Mouse (Mus musculus): ENCODE results near the gene Arf3. TPM values are rescaled to one million over a fixed set of nuclear protein-coding genes. Genes with fewer than 3 reads are reported as not detected.

Arf3 gene
- polyA plus RNA-seq, 2 experiments = 6.6 to 16.4 TPM

- Histone ChIP-seq H3K27me3 (ENCODE audit: control insufficient read depth, insufficient read depth, low read length) (peaks cover 62% of the 10 kb centered on the region), H3K27ac (no peak overlapping the region), H3K36me3 (replicated peaks; ENCODE audit: control insufficient read depth, insufficient read depth, low read depth) (no peaks in the 10 kb centered on the region), H3K4me2 (ENCODE audit: low read depth) (peak overlapping the region; percentile 66), H3K9me3 (ENCODE audit: control insufficient read depth, low read length) (no peaks in the 10 kb centered on the region), H3K4me1 (replicated peaks; ENCODE audit: control insufficient read depth in 2 of 2, insufficient read depth in 2 of 2, low read length in 1 of 2) (peaks cover 0 to 2% of the 10 kb centered on the region in 2 experiments; a peak in 2 of 4 replicates), H3K4me3 (ENCODE audit: insufficient read depth in 1 of 2, low read depth in 2 of 2, low read length in 2 of 2) (peak overlapping the region; percentile 34 to 40; a peak in 3 of 4 replicates), H3K9ac (replicated peaks) (no peak overlapping the region)
- DNase-seq (ENCODE audit: low read depth in 3 of 3, low spot score in 3 of 3) = no peak
- TF ChIP-seq EP300 (IDR thresholded peaks at IDR 0.05; ENCODE audit: low read depth) (no peak), CTCF (IDR thresholded peaks at IDR 0.05; ENCODE audit: low read depth) (no peak)
- ATAC-seq (ENCODE audit: insufficient read depth) = no peak
- WGBS (ENCODE audit: insufficient replicate concordance) = 2% methylated on average over 36 of the region's 36 CpGs
These were observed 9.6 kb upstream of the Arf3 start for GRCm38 (mm10) chr15:98772511-98773211.

- peaks cover 55% of the 10 kb centered on the region for H3K27me3 ChIP-seq (ENCODE audit: control insufficient read depth, insufficient read depth, low read length)
- H3K27ac ChIP-seq = no peak overlapping the region
- ATAC-seq (ENCODE audit: insufficient read depth) (no peak), DNase-seq (ENCODE audit: low read depth in 3 of 3, low spot score in 3 of 3) (no peak)
- peak overlapping the region in 1 of 2 experiments; percentile 40; a peak in 1 of 4 replicates for H3K4me3 ChIP-seq (ENCODE audit: insufficient read depth in 1 of 2, low read depth in 2 of 2, low read length in 2 of 2)
- peak overlapping the region; percentile 66 for H3K4me2 ChIP-seq (ENCODE audit: low read depth)
- peaks cover 0 to 2% of the 10 kb centered on the region in 2 experiments; a peak in 2 of 4 replicates for H3K4me1 ChIP-seq (replicated peaks; ENCODE audit: control insufficient read depth in 2 of 2, insufficient read depth in 2 of 2, low read length in 1 of 2)
- H3K9me3 ChIP-seq (ENCODE audit: control insufficient read depth, low read length) = no peaks in the 10 kb centered on the region
- H3K9ac ChIP-seq (replicated peaks) = no peak overlapping the region
- no peaks in the 10 kb centered on the region for H3K36me3 ChIP-seq (replicated peaks; ENCODE audit: control insufficient read depth, insufficient read depth, low read depth)
- TF ChIP-seq CTCF (IDR thresholded peaks at IDR 0.05; ENCODE audit: low read depth) (no peak), EP300 (IDR thresholded peaks at IDR 0.05; ENCODE audit: low read depth) (no peak)
- WGBS (ENCODE audit: insufficient replicate concordance) = 4% methylated on average over 12 of the region's 12 CpGs
These were observed 8.9 kb upstream of the Arf3 start for GRCm38 (mm10) chr15:98771813-98772425.

- no peak overlapping the region for H3K27ac ChIP-seq
- 45% methylated on average over 5 of the region's 5 CpGs for WGBS (ENCODE audit: insufficient replicate concordance)
- H3K9me3 ChIP-seq (ENCODE audit: control insufficient read depth, low read length) = no peaks in the 10 kb centered on the region
- TF ChIP-seq CTCF (IDR thresholded peaks at IDR 0.05; ENCODE audit: low read depth) (no peak), EP300 (IDR thresholded peaks at IDR 0.05; ENCODE audit: low read depth) (no peak)
- H3K4me2 ChIP-seq (ENCODE audit: low read depth) = no peak overlapping the region
- H3K9ac ChIP-seq (replicated peaks) = no peak overlapping the region
- no peak for DNase-seq (ENCODE audit: low read depth in 3 of 3, low spot score in 3 of 3)
- H3K36me3 ChIP-seq (replicated peaks; ENCODE audit: control insufficient read depth, insufficient read depth, low read depth) = no peaks in the 10 kb centered on the region
- no peak overlapping the region for H3K4me3 ChIP-seq (ENCODE audit: insufficient read depth in 1 of 2, low read depth in 2 of 2, low read length in 2 of 2)
- H3K27me3 ChIP-seq (ENCODE audit: control insufficient read depth, insufficient read depth, low read length) = peaks cover 23% of the 10 kb centered on the region
- H3K4me1 ChIP-seq (replicated peaks; ENCODE audit: control insufficient read depth in 2 of 2, insufficient read depth in 2 of 2, low read length in 1 of 2) = peaks cover 0 to 2% of the 10 kb centered on the region in 2 experiments; a peak in 2 of 4 replicates
- no peak for ATAC-seq (ENCODE audit: insufficient read depth)
These were observed 5.2 kb upstream of the Arf3 start for GRCm38 (mm10) chr15:98768259-98768658.

- Histone ChIP-seq H3K9me3 (ENCODE audit: control insufficient read depth, low read length) (no peaks in the 10 kb centered on the region), H3K36me3 (replicated peaks; ENCODE audit: control insufficient read depth, insufficient read depth, low read depth) (no peaks in the 10 kb centered on the region), H3K4me1 (replicated peaks; ENCODE audit: control insufficient read depth in 2 of 2, insufficient read depth in 2 of 2, low read length in 1 of 2) (peaks cover 0 to 6% of the 10 kb centered on the region in 2 experiments; a peak in 3 of 4 replicates), H3K27me3 (ENCODE audit: control insufficient read depth, insufficient read depth, low read length) (peaks cover 5% of the 10 kb centered on the region), H3K27ac (no peak overlapping the region), H3K4me2 (ENCODE audit: low read depth) (no peak overlapping the region), H3K9ac (replicated peaks) (no peak overlapping the region), H3K4me3 (ENCODE audit: insufficient read depth in 1 of 2, low read depth in 2 of 2, low read length in 2 of 2) (no peak overlapping the region)
- 53% methylated on average over 4 of the region's 4 CpGs for WGBS (ENCODE audit: insufficient replicate concordance)
- ATAC-seq (ENCODE audit: insufficient read depth) (no peak), DNase-seq (ENCODE audit: low read depth in 3 of 3, low spot score in 3 of 3) (no peak)
- no peak for TF ChIP-seq EP300 (IDR thresholded peaks at IDR 0.05; ENCODE audit: low read depth)
- TF ChIP-seq CTCF (IDR thresholded peaks at IDR 0.05; ENCODE audit: low read depth) = no peak
These were observed 2.9 kb upstream of the Arf3 start for GRCm38 (mm10) chr15:98765929-98766328.

DNA sequence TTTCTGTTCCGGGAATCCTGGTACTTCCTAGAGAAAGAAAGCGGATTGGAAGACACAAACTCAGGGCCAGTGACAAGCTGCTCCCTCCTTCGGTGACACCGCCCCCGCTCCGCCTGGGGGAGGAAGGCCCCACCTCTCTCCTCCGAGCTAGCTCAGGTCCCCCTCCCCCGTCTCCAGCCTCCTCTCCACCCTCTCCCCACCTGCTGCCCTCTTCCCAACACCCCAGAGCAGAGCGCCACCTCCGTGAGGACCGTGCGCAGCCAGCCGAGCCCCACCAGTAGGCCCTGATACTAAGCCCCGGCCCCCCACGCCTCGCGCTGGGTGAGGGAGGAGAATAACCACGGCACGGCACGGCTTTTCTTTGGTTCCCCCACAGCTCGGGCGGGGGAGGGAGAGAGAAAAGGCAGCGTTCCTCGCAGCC, 803 bp downstream of the Arf3 start:
- Histone ChIP-seq H3K27ac (no peak overlapping the region), H3K27me3 (ENCODE audit: control insufficient read depth, insufficient read depth, low read length) (peaks cover 5% of the 10 kb centered on the region), H3K4me1 (replicated peaks; ENCODE audit: control insufficient read depth in 2 of 2, insufficient read depth in 2 of 2, low read length in 1 of 2) (peaks cover 0 to 6% of the 10 kb centered on the region in 2 experiments; a peak in 3 of 4 replicates), H3K36me3 (replicated peaks; ENCODE audit: control insufficient read depth, insufficient read depth, low read depth) (no peaks in the 10 kb centered on the region), H3K9me3 (ENCODE audit: control insufficient read depth, low read length) (no peaks in the 10 kb centered on the region), H3K4me2 (ENCODE audit: low read depth) (peak overlapping the region; percentile 98), H3K9ac (replicated peaks) (peak overlapping the region; percentile 72), H3K4me3 (ENCODE audit: insufficient read depth in 1 of 2, low read depth in 2 of 2, low read length in 2 of 2) (peak overlapping the region; percentile 71 to 91)
- TF ChIP-seq CTCF (IDR thresholded peaks at IDR 0.05; ENCODE audit: low read depth) (peak; percentile 11; the same call in 1 of the 2 replicates), EP300 (IDR thresholded peaks at IDR 0.05; ENCODE audit: low read depth) (no peak)
- DNase-seq (ENCODE audit: low read depth in 3 of 3, low spot score in 3 of 3) (peak in 1 of 3 experiments; percentile 39), ATAC-seq (ENCODE audit: insufficient read depth) (peak; percentile 67)
- 1% methylated on average over 24 of the region's 24 CpGs for WGBS (ENCODE audit: insufficient replicate concordance)
